Mouse (Mus musculus) left cerebral cortex, adult 11 months (tissue): Measurements from ENCODE around the gene Vmn2r6.
"Not testable (repeated sequence)": the region's sequence is repeated elsewhere in the genome, so short reads cannot be mapped to it uniquely, and the experiment has no call there.

Experiments
- DNase-seq: peaks from one replicate; pipeline ENCODE4 v3.0.0; 2022; ENCODE audit warnings: low spot score

Vmn2r6 gene

GRCm38 (mm10) chr3:64565730-64566129 lies at the start of gene Vmn2r6:
Vmn2r6 (minus strand) TSS chr3:64565830.
- DNase-seq: not testable (repeated sequence)

- no peak for DNase-seq
Measured at GRCm38 (mm10) chr3:64587618-64588017, 22.0 kb upstream of the Vmn2r6 start.

- not testable (repeated sequence) for DNase-seq
Measured at GRCm38 (mm10) chr3:64568793-64569192, 3.2 kb upstream of the Vmn2r6 start.

- DNase-seq: not testable (repeated sequence)
Measured at GRCm38 (mm10) chr3:64523585-64523984, 42.0 kb downstream of the Vmn2r6 start.

- DNase-seq: not testable (repeated sequence)
Measured at GRCm38 (mm10) chr3:64509742-64510141, 55.9 kb downstream of the Vmn2r6 start, which contains the start of gene Vmn2r5. Vmn2r5 (minus strand) TSS chr3:64509842.
